Mouse (Mus musculus) intestine, embryonic 15.5 days (tissue): Measurements from ENCODE around the gene Eci1. TPM values are rescaled to one million over a fixed set of nuclear protein-coding genes. Genes with fewer than 3 reads are reported as not detected.
A peak's percentile ranks its signal among the peaks of the same experiment; 100 is the strongest.

ENCODE experiments used
- ATAC-seq: fragments of 200-750 bp; cut with Nextera tagmentation; 2 replicates; pipeline ENCODE4 v1.8.0; 2017; ENCODE audit warnings: moderate TSS enrichment, moderate library complexity
- H3K27ac ChIP-seq: fragments of 300-500 bp; sonication (generic); 2 replicates; pipeline ENCODE4 v1.5.1; 2015; ENCODE audit warnings: mild to moderate bottlenecking, inconsistent platforms
- H3K27me3 ChIP-seq: fragments of 300-500 bp; sonication (generic); replicated peaks from 2 replicates; pipeline ENCODE4 v1.6.1; 2015; ENCODE audit warnings: inconsistent platforms
- H3K36me3 ChIP-seq: fragments of 300-500 bp; sonication (generic); 2 replicates; pipeline ENCODE4 v1.6.1; 2015; ENCODE audit warnings: inconsistent platforms
- H3K4me1 ChIP-seq: fragments of 300-500 bp; sonication (generic); replicated peaks from 2 replicates; pipeline ENCODE4 v1.6.1; 2015; ENCODE audit warnings: inconsistent platforms
- H3K4me2 ChIP-seq: fragments of 300-500 bp; sonication (generic); replicated peaks from 2 replicates; pipeline ENCODE4 v1.6.1; 2015; ENCODE audit warnings: mild to moderate bottlenecking, inconsistent platforms
- H3K4me3 ChIP-seq: fragments of 300-500 bp; sonication (generic); replicated peaks from 2 replicates; pipeline ENCODE4 v1.5.1; 2015; ENCODE audit warnings: inconsistent platforms
- H3K9ac ChIP-seq: fragments of 300-500 bp; sonication (generic); 2 replicates; pipeline ENCODE4 v1.6.1; 2015; ENCODE audit warnings: inconsistent platforms
- H3K9me3 ChIP-seq: fragments of 300-500 bp; sonication (generic); 2 replicates; pipeline ENCODE4 v1.6.1; 2016; ENCODE audit warnings: inconsistent platforms
- whole genome bisulfite sequencing: fragments of 180-500 bp; shearing (Covaris S2); methylation state at CpG from one replicate; pipeline ENCODE4 v1.1.7; 2015; 5-methylcytosine and 5-hydroxymethylcytosine counted together
- polyA plus RNA-seq: library from polyadenylated mRNA; unstranded; fragments of >200 nt; fragmentation: Nextera tagmentation; extraction: Ambion mirVana; gene quantifications from 2 replicates; pipeline ENCODE4 v1.2.1, GENCODE M21; 2015

Eci1 gene
- polyA plus RNA-seq, 1 experiment from 2014 or later, result 122 TPM

- ATAC-seq, result no peak
- no peak overlapping the region for H3K4me2 ChIP-seq
- H3K9me3 ChIP-seq, result no peaks in the 10 kb centered on the region
- no peak overlapping the region for H3K27ac ChIP-seq
- no peak overlapping the region for H3K9ac ChIP-seq
- no peaks in the 10 kb centered on the region for H3K36me3 ChIP-seq
- 55% methylated on average over 6 of the region's 6 CpGs for WGBS
- no peaks in the 10 kb centered on the region for H3K4me1 ChIP-seq
- H3K4me3 ChIP-seq, result no peak overlapping the region
- no peaks in the 10 kb centered on the region for H3K27me3 ChIP-seq
These were observed 37.1 kb downstream of the Eci1 start for GRCm38 (mm10) chr17:24463374-24464133.

- WGBS, result 93% methylated on average over 5 of the region's 5 CpGs
- ATAC-seq, result no peak
- no peaks in the 10 kb centered on the region for H3K36me3 ChIP-seq
- H3K4me3 ChIP-seq, result no peak overlapping the region
- H3K9ac ChIP-seq, result no peak overlapping the region
- no peaks in the 10 kb centered on the region for H3K27me3 ChIP-seq
- peaks cover 28% of the 10 kb centered on the region for H3K4me1 ChIP-seq
- no peak overlapping the region for H3K27ac ChIP-seq
- H3K9me3 ChIP-seq, result no peaks in the 10 kb centered on the region
- H3K4me2 ChIP-seq, result no peak overlapping the region
These were observed 42.3 kb downstream of the Eci1 start for GRCm38 (mm10) chr17:24468636-24469246.

GRCm38 (mm10) chr17:24469336-24469909 lies 43.0 kb downstream of the Eci1 start:
- Histone ChIP-seq H3K36me3 (peaks cover 2% of the 10 kb centered on the region; the same call in 1 of the 2 replicates), H3K27me3 (no peaks in the 10 kb centered on the region), H3K27ac (peak overlapping the region; percentile 90), H3K4me1 (peaks cover 34% of the 10 kb centered on the region), H3K9ac (peak overlapping the region; percentile 62), H3K9me3 (no peaks in the 10 kb centered on the region), H3K4me3 (peak overlapping the region; percentile 84), H3K4me2 (peak overlapping the region; percentile 96)
- no peak for ATAC-seq
- WGBS, result 19% methylated on average over 7 of the region's 7 CpGs

GRCm38 (mm10) chr17:24469910-24470602 lies 43.6 kb downstream of the Eci1 start, which contains the start of the genes E4f1 and Pgp:
Gene E4f1 (minus strand): TSS chr17:24470313.
Gene Pgp (plus strand): TSS chr17:24470392.
- WGBS, result under 1% methylated on average over 68 of the region's 75 CpGs
- H3K36me3 ChIP-seq, result peaks cover 8% of the 10 kb centered on the region
- peak within 1 kb of the TSS; percentile 84 for H3K4me3 ChIP-seq
- peak within 1 kb of the TSS; percentile 90 for H3K27ac ChIP-seq
- H3K4me2 ChIP-seq, result peak within 1 kb of the TSS; percentile 96
- peaks cover 36% of the 10 kb centered on the region for H3K4me1 ChIP-seq
- peak; percentile 96 for ATAC-seq
- H3K9me3 ChIP-seq, result no peaks in the 10 kb centered on the region
- no peaks in the 10 kb centered on the region for H3K27me3 ChIP-seq
- peak within 1 kb of the TSS; percentile 94 for H3K9ac ChIP-seq

- peaks cover 36% of the 10 kb centered on the region for H3K4me1 ChIP-seq
- WGBS, result under 1% methylated on average over 68 of the region's 68 CpGs
- peaks cover 15% of the 10 kb centered on the region for H3K36me3 ChIP-seq
- H3K27me3 ChIP-seq, result no peaks in the 10 kb centered on the region
- H3K27ac ChIP-seq, result peak overlapping the region; percentile 90
- H3K4me3 ChIP-seq, result peak overlapping the region; percentile 84
- no peaks in the 10 kb centered on the region for H3K9me3 ChIP-seq
- peak overlapping the region; percentile 94 for H3K9ac ChIP-seq
- peak overlapping the region; percentile 96 for H3K4me2 ChIP-seq
- peak; percentile 26 for ATAC-seq
These were observed 44.5 kb downstream of the Eci1 start for GRCm38 (mm10) chr17:24470701-24471527.

- 60% methylated on average over 4 of the region's 4 CpGs for WGBS
- peak overlapping the region; percentile 12; the same call in 1 of the 2 replicates for H3K9ac ChIP-seq
- peak; percentile 41 for ATAC-seq
- peak overlapping the region; percentile 96 for H3K4me2 ChIP-seq
- peak overlapping the region; percentile 78 for H3K27ac ChIP-seq
- peaks cover 22% of the 10 kb centered on the region for H3K36me3 ChIP-seq
- H3K4me1 ChIP-seq, result peaks cover 36% of the 10 kb centered on the region
- peak overlapping the region; percentile 84 for H3K4me3 ChIP-seq
- no peaks in the 10 kb centered on the region for H3K9me3 ChIP-seq
- no peaks in the 10 kb centered on the region for H3K27me3 ChIP-seq
These were observed 46.1 kb downstream of the Eci1 start for GRCm38 (mm10) chr17:24472512-24472911.

GRCm38 (mm10) chr17:24473612-24474275 lies 47.3 kb downstream of the Eci1 start, which contains the start of gene Bricd5:
Gene Bricd5 (plus strand): TSS chr17:24473884.
- no peaks in the 10 kb centered on the region for H3K9me3 ChIP-seq
- no peak for ATAC-seq
- H3K4me1 ChIP-seq, result peaks cover 44% of the 10 kb centered on the region
- no peaks in the 10 kb centered on the region for H3K27me3 ChIP-seq
- H3K4me3 ChIP-seq, result 0 out of 2 replicates have a peak within 1 kb of the TSS, but pooled peaks have one; percentile 84
- WGBS, result 82% methylated on average over 6 of the region's 6 CpGs
- H3K4me2 ChIP-seq, result peak within 1 kb of the TSS; percentile 96
- peak within 1 kb of the TSS; percentile 12; the same call in 1 of the 2 replicates for H3K9ac ChIP-seq
- H3K27ac ChIP-seq, result peak within 1 kb of the TSS; percentile 78
- H3K36me3 ChIP-seq, result peaks cover 22% of the 10 kb centered on the region

GRCm38 (mm10) chr17:24474557-24474956 lies 48.1 kb downstream of the Eci1 start:
- Histone ChIP-seq H3K9me3 (no peaks in the 10 kb centered on the region), H3K27me3 (no peaks in the 10 kb centered on the region), H3K36me3 (peaks cover 22% of the 10 kb centered on the region), H3K4me3 (no peak overlapping the region), H3K4me2 (no peak overlapping the region), H3K4me1 (peaks cover 44% of the 10 kb centered on the region), H3K9ac (no peak overlapping the region), H3K27ac (0 out of 2 replicates have a peak overlapping the region, but pooled peaks have one; percentile 78)
- ATAC-seq, result no peak
- 75% methylated on average over 5 of the region's 5 CpGs for WGBS

- no peak overlapping the region for H3K27ac ChIP-seq
- peaks cover 22% of the 10 kb centered on the region for H3K36me3 ChIP-seq
- 92% methylated on average over 6 of the region's 6 CpGs for WGBS
- no peaks in the 10 kb centered on the region for H3K9me3 ChIP-seq
- H3K4me3 ChIP-seq, result no peak overlapping the region
- H3K4me1 ChIP-seq, result peaks cover 52% of the 10 kb centered on the region
- no peak for ATAC-seq
- H3K4me2 ChIP-seq, result no peak overlapping the region
- H3K27me3 ChIP-seq, result no peaks in the 10 kb centered on the region
- H3K9ac ChIP-seq, result no peak overlapping the region
These were observed 49.1 kb downstream of the Eci1 start for GRCm38 (mm10) chr17:24475586-24475985.

GRCm38 (mm10) chr17:24476022-24476776 lies 49.8 kb downstream of the Eci1 start:
- Histone ChIP-seq H3K4me2 (no peak overlapping the region), H3K36me3 (peaks cover 22% of the 10 kb centered on the region), H3K9me3 (no peaks in the 10 kb centered on the region), H3K27ac (no peak overlapping the region), H3K9ac (no peak overlapping the region), H3K4me1 (peaks cover 47% of the 10 kb centered on the region), H3K27me3 (no peaks in the 10 kb centered on the region), H3K4me3 (no peak overlapping the region)
- ATAC-seq, result no peak
- WGBS, result 94% methylated on average over 10 of the region's 10 CpGs
